Mouse (Mus musculus): ENCODE measurements around the gene Syde2.

DNA sequence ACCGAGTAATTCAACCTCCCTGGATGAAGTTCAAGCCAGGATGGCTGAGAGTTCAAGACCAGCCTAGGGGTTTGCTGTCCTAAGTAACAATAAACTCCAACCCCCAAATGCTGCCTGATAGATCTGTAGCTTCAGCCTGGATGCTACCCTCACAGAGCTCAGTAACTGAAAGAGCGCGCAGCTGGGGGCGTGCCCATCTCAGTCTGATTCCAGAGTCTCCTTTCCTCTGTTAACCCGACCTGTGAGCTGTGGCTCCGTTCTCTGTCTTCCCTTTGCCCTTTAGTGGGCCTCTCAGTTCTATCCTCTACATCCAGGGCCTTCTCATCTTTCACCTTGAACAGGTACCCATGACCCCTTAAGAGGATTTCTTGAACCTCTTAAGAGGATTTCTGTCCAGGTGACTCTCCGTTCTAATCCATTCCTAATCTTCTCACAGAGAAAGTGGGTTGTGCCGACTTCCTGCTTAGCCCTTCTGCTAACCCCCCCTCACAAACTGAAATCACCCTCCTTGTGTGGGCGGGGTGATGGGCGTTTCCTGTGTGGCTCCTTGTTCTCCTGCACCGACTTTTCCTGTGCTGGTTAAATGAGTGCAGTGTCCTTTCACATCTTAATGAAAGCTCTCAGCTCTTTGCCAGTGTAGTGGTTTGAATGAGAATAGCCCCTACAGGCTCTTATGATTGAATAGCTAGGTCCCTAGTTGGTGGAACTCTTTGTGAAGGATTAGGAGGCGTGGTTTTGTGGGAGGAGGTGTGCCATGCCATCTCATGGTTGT lies 51.6 kb downstream of the Syde2 start:
- TF ChIP-seq CTCF (IDR thresholded peaks at IDR 0.05; ENCODE audit: low read depth): no peak
- TF ChIP-seq EP300 (IDR thresholded peaks at IDR 0.05; ENCODE audit: low read depth): no peak
